Mouse (Mus musculus) left cerebral cortex, postnatal 10 days (tissue): ENCODE measurements around the gene Ms4a14. TPM values are rescaled to one million over a fixed set of nuclear protein-coding genes. Genes with fewer than 3 reads are reported as not detected.
"Not testable (repeated sequence)": the region's sequence is repeated elsewhere in the genome, so short reads cannot be mapped to it uniquely, and the experiment has no call there.

Experiments used
- DNase-seq, 2 experiments: peaks; one replicate each; pipeline ENCODE4 v3.0.0; 2021 to 2022; ENCODE audit warnings: low spot score in 2 of 2, mixed read lengths in 1 of 2; ENCODE audit errors: extremely low spot score in 1 of 2
- intact Hi-C: fragments of 180-260 bp; cut with DNase I; formaldehyde crosslinking; loops from one replicate; pipeline ENCODE4 v1.15.1; 2025
- total RNA-seq, 2 experiments: library from RNA; stranded (reverse); gene quantifications; 2 replicates each; pipeline ENCODE4 v1.2.3; 2021

Gene Ms4a14
- total RNA-seq, 2 experiments from 2014 or later = not detected

GRCm38 (mm10) chr19:11266052-11266845 lies 48.0 kb downstream of the Ms4a14 start, which contains the start of gene Ms4a1:
TSS of gene Ms4a1 (minus strand) at chr19:11266241.
- no peak for DNase-seq
- intact Hi-C loops = no loop called here

DNA sequence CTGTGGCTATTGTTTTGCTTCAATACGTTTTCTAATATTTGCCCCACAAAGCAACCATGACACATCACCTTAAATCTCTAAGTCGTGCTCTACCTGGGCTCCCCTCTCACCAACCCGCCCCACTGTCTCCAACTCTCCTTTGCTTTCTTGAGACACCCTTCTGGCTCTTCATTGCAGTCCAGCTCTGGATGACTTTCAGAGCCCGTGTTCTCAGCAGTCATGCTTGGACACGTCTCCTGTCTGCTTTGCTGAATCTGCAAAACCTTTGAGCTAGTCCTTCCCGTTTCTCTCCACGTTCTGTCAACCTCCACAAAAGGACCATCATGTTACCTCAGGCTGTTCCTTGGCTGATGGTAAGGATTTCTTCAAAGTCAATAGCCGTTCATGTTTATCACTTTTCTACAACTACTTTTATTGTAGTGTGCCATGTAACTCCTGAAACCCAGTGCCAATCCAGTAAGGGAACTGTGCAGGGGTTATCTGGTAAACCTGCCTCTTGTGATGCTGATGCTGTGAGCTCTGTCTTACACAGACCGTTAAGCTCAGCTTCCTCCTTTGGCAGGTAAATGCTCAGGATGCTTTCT lies 49.6 kb downstream of the Ms4a14 start:
- DNase-seq = no peak
- intact Hi-C loops = no loop called here

DNA sequence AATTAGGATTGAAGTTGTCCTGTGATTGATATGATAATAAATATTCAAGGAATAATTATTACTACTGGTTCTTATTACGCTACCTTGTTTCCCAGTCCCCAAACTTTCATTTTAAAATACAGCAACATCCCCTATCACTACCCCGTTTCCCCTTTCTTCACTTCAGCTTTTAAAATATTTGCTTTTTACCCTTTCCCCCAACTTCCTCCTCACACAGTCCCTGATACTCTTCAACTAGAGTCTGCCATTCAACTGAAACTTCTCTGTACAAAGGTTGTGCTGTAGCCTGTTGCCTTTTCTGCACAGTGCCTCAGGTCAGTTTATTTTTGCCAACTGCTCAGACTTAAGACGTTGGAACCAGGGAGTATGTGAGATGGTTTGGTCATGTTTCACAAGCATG lies 50.7 kb downstream of the Ms4a14 start:
- intact Hi-C loops = no loop called here

GRCm38 (mm10) chr19:11262932-11263331 lies 51.3 kb downstream of the Ms4a14 start:
- intact Hi-C loops, DNase-seq: not testable (repeated sequence)

More for the DNA sequence above, 50.7 kb downstream of the Ms4a14 start:
- no peak for DNase-seq

DNA sequence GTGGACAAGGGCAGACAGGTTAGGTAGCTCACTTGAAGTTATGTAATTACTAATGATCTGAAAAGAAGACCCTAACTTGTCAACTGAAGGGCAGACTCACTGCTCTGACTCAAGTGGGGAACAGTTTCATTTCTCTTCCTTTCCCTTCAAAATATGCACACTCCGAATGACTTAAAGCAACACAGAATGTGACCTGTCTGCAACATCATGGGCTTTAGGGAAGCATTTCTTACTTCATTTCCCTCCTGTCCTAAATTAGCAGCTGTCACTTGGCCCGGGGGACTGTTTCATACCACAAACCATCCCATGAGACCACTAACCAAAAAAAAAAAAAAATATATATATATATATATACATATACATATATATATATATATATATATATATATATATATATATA lies 52.7 kb downstream of the Ms4a14 start:
- DNase-seq = no peak
- intact Hi-C loops = no loop called here

Other genes with a start within 250 kb of the Ms4a14 start
- under 1 TPM in 1 of 2 experiments, not detected in 1; 0.43 TPM for gene Ms4a8a, start 233.4 kb downstream of the Ms4a14 start, total RNA-seq
- not detected for gene 1700017D01Rik, start 183.6 kb downstream of the Ms4a14 start, total RNA-seq
- gene 1700025F22Rik, start 149.1 kb downstream of the Ms4a14 start, total RNA-seq = not detected
- gene Ms4a13, start 117.7 kb downstream of the Ms4a14 start, total RNA-seq = not detected
- not detected for gene Ms4a12, start 82.0 kb downstream of the Ms4a14 start, total RNA-seq
- gene Ms4a1, start 48.2 kb downstream of the Ms4a14 start, total RNA-seq = under 1 TPM in 1 of 2 experiments, not detected in 1; 0.17 TPM
- gene Ms4a5, start 30.6 kb downstream of the Ms4a14 start, total RNA-seq = not detected
- gene Ms4a7, start 21.7 kb upstream of the Ms4a14 start, total RNA-seq = 1 to 10 TPM in 1 of 2 experiments, not detected in 1; 1.1 TPM
- 1 to 10 TPM in 1 of 2 experiments, under 1 TPM in 1; 0.59 to 1.3 TPM for gene Ms4a4a, start 61.1 kb upstream of the Ms4a14 start, total RNA-seq
- not detected for gene Ms4a4c, start 90.3 kb upstream of the Ms4a14 start, total RNA-seq
- gene Ms4a4b, start 129.1 kb upstream of the Ms4a14 start, total RNA-seq = not detected
- gene Ms4a6c, start 154.9 kb upstream of the Ms4a14 start, total RNA-seq = 1 to 10 TPM; 1.6 to 2.0 TPM
- 1 to 10 TPM; 1.0 to 1.1 TPM for gene Gm8369, start 171.5 kb upstream of the Ms4a14 start, total RNA-seq
- gene Ms4a6b, start 202.1 kb upstream of the Ms4a14 start, total RNA-seq = 1 to 10 TPM; 2.0 to 3.9 TPM
- not detected for gene Ms4a4d, start 222.3 kb upstream of the Ms4a14 start, total RNA-seq